ENCODE assay signal across 30 mouse cellular contexts in the genomic region with DNA sequence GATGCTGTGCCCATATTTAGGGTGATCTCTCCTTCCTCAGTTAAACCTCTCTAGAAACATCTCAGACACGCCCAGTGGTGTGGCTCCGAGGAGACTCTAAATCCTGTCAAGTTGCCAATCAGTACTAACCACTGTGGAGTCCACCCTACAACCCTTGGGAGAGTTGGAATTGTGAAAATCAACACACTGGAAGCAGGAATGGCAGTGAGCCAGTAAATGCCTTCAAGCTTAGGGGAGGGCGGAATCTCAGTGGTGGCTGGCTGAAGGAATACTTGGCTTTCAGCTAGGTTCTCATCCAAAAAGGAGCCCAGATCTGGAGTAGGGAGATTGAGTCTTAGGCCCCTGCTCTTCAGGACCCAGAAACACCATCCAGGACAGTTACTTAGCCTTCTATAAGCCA.
A peak's percentile ranks its signal among the peaks of the same experiment; 100 is the strongest.
DNase-seq lines count a peak whose midpoint lies in the region; ATAC-seq and TF ChIP-seq lines count a peak whose summit lies in the region.
"Had no signal": no experiment of that assay in that cellular context is flagged by ENCODE, and none has a peak within 500 bp of the region (broad histone marks: within the 10 kb centered on the region; RNA-seq: fewer than 3 reads in every experiment).

No protein-coding gene starts in this region.

- TF ChIP-seq CTCF in lung, embryonic 14.5 days (IDR thresholded peaks at IDR 0.05; ENCODE audit: low read depth) = no peak

- no peaks in the 10 kb centered on the region for H3K9me3 ChIP-seq in embryonic facial prominence, embryonic 13.5 days
- H3K9me3 ChIP-seq in embryonic facial prominence, embryonic 10.5 days = no peaks in the 10 kb centered on the region
- H3K9me3 ChIP-seq in lung, embryonic 14.5 days (ENCODE audit: low read depth, low read length) = no peaks in the 10 kb centered on the region
- H3K9me3 ChIP-seq in embryonic facial prominence, embryonic 14.5 days (ENCODE audit: control insufficient read depth, low read length) = no peaks in the 10 kb centered on the region
- H3K9me3 ChIP-seq: forebrain, embryonic 10.5 days; heart, embryonic 10.5 days; hindbrain, embryonic 13.5 days; liver, embryonic 15.5 days; midbrain, embryonic 10.5 days; neural tube, embryonic 12.5 days had no signal

- H3K4me1 ChIP-seq in embryonic facial prominence, embryonic 13.5 days = 0 out of 2 replicates have a peak, but pooled peaks cover 11% of the 10 kb centered on the region
- no peaks in the 10 kb centered on the region for H3K4me1 ChIP-seq in embryonic facial prominence, embryonic 10.5 days
- peaks cover 5% of the 10 kb centered on the region; the same call in 1 of the 2 replicates for H3K4me1 ChIP-seq in lung, embryonic 14.5 days (ENCODE audit: insufficient read depth)
- H3K4me1 ChIP-seq in embryonic facial prominence, embryonic 14.5 days (ENCODE audit: control insufficient read depth, insufficient read depth, low read length) = peaks cover 4% of the 10 kb centered on the region; the same call in 1 of the 2 replicates
- H3K4me1 ChIP-seq: liver, embryonic 15.5 days; neural tube, embryonic 12.5 days had no signal

- no peaks in the 10 kb centered on the region for H3K36me3 ChIP-seq in embryonic facial prominence, embryonic 13.5 days
- H3K36me3 ChIP-seq in embryonic facial prominence, embryonic 10.5 days (replicated peaks) = no peaks in the 10 kb centered on the region
- no peaks in the 10 kb centered on the region for H3K36me3 ChIP-seq in lung, embryonic 14.5 days (ENCODE audit: insufficient read depth)
- no peaks in the 10 kb centered on the region for H3K36me3 ChIP-seq in embryonic facial prominence, embryonic 14.5 days (ENCODE audit: control insufficient read depth, insufficient read depth, low read length)
- H3K36me3 ChIP-seq: forebrain, embryonic 10.5 days; heart, embryonic 10.5 days; hindbrain, embryonic 13.5 days; liver, embryonic 15.5 days; midbrain, embryonic 10.5 days; neural tube, embryonic 12.5 days had no signal

- no peaks in the 10 kb centered on the region for H3K27me3 ChIP-seq in embryonic facial prominence, embryonic 13.5 days
- no peaks in the 10 kb centered on the region for H3K27me3 ChIP-seq in embryonic facial prominence, embryonic 10.5 days (replicated peaks; ENCODE audit: low read depth, poor library complexity, severe bottlenecking)
- H3K27me3 ChIP-seq in lung, embryonic 14.5 days (ENCODE audit: insufficient read depth, low read length) = no peaks in the 10 kb centered on the region
- H3K27me3 ChIP-seq in embryonic facial prominence, embryonic 14.5 days (replicated peaks; ENCODE audit: control insufficient read depth, insufficient read depth, low read length) = no peaks in the 10 kb centered on the region
- H3K27me3 ChIP-seq: hindbrain, embryonic 13.5 days; liver, embryonic 15.5 days; neural tube, embryonic 12.5 days had no signal

- ATAC-seq in embryonic facial prominence, embryonic 13.5 days (ENCODE audit: insufficient number of reproducible peaks, insufficient read depth, low FRiP score, low TSS enrichment, low read depth) = no peak
- no peak for ATAC-seq in lung, embryonic 14.5 days (ENCODE audit: insufficient read depth)
- no peak for ATAC-seq in embryonic facial prominence, embryonic 14.5 days (ENCODE audit: low read depth)
- ATAC-seq: forebrain, postnatal 0 days; intestine, embryonic 16.5 days had no signal

- WGBS in embryonic facial prominence, embryonic 13.5 days = 68% methylated on average over 3 of the region's 3 CpGs
- 80% methylated on average over 3 of the region's 3 CpGs for WGBS in embryonic facial prominence, embryonic 10.5 days
- WGBS in lung, embryonic 14.5 days = 68% methylated on average over 3 of the region's 3 CpGs
- WGBS in embryonic facial prominence, embryonic 14.5 days = 60% methylated on average over 3 of the region's 3 CpGs

- H3K9ac ChIP-seq in embryonic facial prominence, embryonic 13.5 days = no peak overlapping the region
- no peak overlapping the region for H3K9ac ChIP-seq in lung, embryonic 14.5 days
- no peak overlapping the region for H3K9ac ChIP-seq in embryonic facial prominence, embryonic 14.5 days (ENCODE audit: low read depth, low read length)
- H3K9ac ChIP-seq: forebrain, postnatal 0 days; hindbrain, embryonic 13.5 days; liver, embryonic 15.5 days; neural tube, embryonic 12.5 days had no signal

- DNase-seq in embryonic facial prominence, embryonic 10.5 days (ENCODE audit: low spot score) = no peak
- peak; percentile 46 for DNase-seq in lung, embryonic 14.5 days
- DNase-seq in lung, adult 18-20 months = no peak
- peak; percentile 46 for DNase-seq in 3T3-L1 (ENCODE audit: low read depth, low spot score)
- peak; percentile 29 for DNase-seq in embryonic facial prominence, embryonic 14.5 days (ENCODE audit: low spot score)
- no peak for DNase-seq in thymus, postnatal 14 days
- DNase-seq: adrenal gland, postnatal 36 days; B cell, adult 2 months; cerebellum, adult 2 months; cerebellum, postnatal 14 days; forebrain, postnatal 0 days; gastrocnemius, postnatal 14 days; heart, adult 11 months; heart, postnatal 4 days; kidney, postnatal 14 days; layer of hippocampus, adult 9-11 months; lung, postnatal 14 days; right cerebral cortex, adult 18-20 months; right cerebral cortex, postnatal 4 days; thymus, adult 18-20 months had no signal

- peak overlapping the region; percentile 31; the same call in 1 of the 2 replicates for H3K4me2 ChIP-seq in embryonic facial prominence, embryonic 13.5 days
- no peak overlapping the region for H3K4me2 ChIP-seq in lung, embryonic 14.5 days
- H3K4me2 ChIP-seq in embryonic facial prominence, embryonic 14.5 days (ENCODE audit: low read depth, low read length) = no peak overlapping the region
- H3K4me2 ChIP-seq: hindbrain, embryonic 13.5 days; liver, embryonic 15.5 days had no signal

- H3K4me3 ChIP-seq in embryonic facial prominence, embryonic 13.5 days = no peak overlapping the region
- H3K4me3 ChIP-seq in embryonic facial prominence, embryonic 10.5 days = no peak overlapping the region
- H3K4me3 ChIP-seq in lung, embryonic 14.5 days (ENCODE audit: low read depth, low read length) = no peak overlapping the region
- no peak overlapping the region for H3K4me3 ChIP-seq in embryonic facial prominence, embryonic 14.5 days (ENCODE audit: low read depth, low read length)
- H3K4me3 ChIP-seq: forebrain, embryonic 10.5 days; hindbrain, embryonic 13.5 days; liver, embryonic 15.5 days; midbrain, embryonic 10.5 days; myocyte; neural tube, embryonic 12.5 days had no signal

- no peak overlapping the region for H3K27ac ChIP-seq in embryonic facial prominence, embryonic 13.5 days
- no peak overlapping the region for H3K27ac ChIP-seq in embryonic facial prominence, embryonic 10.5 days (replicated peaks)
- H3K27ac ChIP-seq in lung, embryonic 14.5 days (ENCODE audit: low read depth) = no peak overlapping the region
- no peak overlapping the region for H3K27ac ChIP-seq in embryonic facial prominence, embryonic 14.5 days (replicated peaks; ENCODE audit: low read depth, low read length)
- H3K27ac ChIP-seq: forebrain, embryonic 10.5 days; heart, embryonic 10.5 days; hindbrain, embryonic 13.5 days; liver, embryonic 15.5 days; midbrain, embryonic 10.5 days; neural tube, embryonic 12.5 days; stomach, postnatal 0 days had no signal

Comparison
In these comparisons a context has a peak if more than half of its experiments do, and no peak if none do; other contexts are left out.
1. DNase-seq: peak in lung, embryonic 14.5 days (single experiment), 3T3-L1 (single experiment) and embryonic facial prominence, embryonic 14.5 days (single experiment); none in embryonic facial prominence, embryonic 10.5 days (single experiment), lung, adult 18-20 months (0 of 2) and thymus, postnatal 14 days (single experiment).